Mouse (Mus musculus): ENCODE measurements around the gene Pdxp. TPM values are rescaled to one million over a fixed set of nuclear protein-coding genes. Genes with fewer than 3 reads are reported as not detected.
A peak's percentile ranks its signal among the peaks of the same experiment; 100 is the strongest.

The Pdxp gene
- polyA plus RNA-seq, 1 experiment, result 25.1 TPM

- H3K79me2 ChIP-seq (ENCODE audit: control insufficient read depth, insufficient read depth), result no peaks in the 10 kb centered on the region
- no peak overlapping the region for H3ac ChIP-seq (ENCODE audit: control insufficient read depth, insufficient read length, low read depth)
- no peaks in the 10 kb centered on the region for H3K36me3 ChIP-seq (ENCODE audit: control insufficient read depth, insufficient read depth)
- TF ChIP-seq CTCF (IDR thresholded peaks at IDR 0.05; ENCODE audit: control insufficient read depth, insufficient read depth, insufficient read length), result peak; percentile 89
- TF ChIP-seq MYOD1 (IDR thresholded peaks at IDR 0.05; ENCODE audit: control insufficient read depth, insufficient read length, low read depth), result no peak
- H3K4me3 ChIP-seq (ENCODE audit: insufficient read depth, poor library complexity, severe bottlenecking), result no peak overlapping the region
- H3K79me3 ChIP-seq (ENCODE audit: low read depth), result no peaks in the 10 kb centered on the region
- peaks cover 31% of the 10 kb centered on the region for H3K27me3 ChIP-seq (ENCODE audit: control insufficient read depth, insufficient read depth, insufficient read length)
Measured at GRCm38 (mm10) chr15:78962885-78963284, 49.2 kb downstream of the Pdxp start.

Small RNAs within 50 kb of the gene (microRNA-seq; reads per million reads assigned to microRNA genes)
- gene Mir6955 (ENCODE audit: borderline microRNAs expressed), result 0.24 reads per million

Other genes with a start within 250 kb of the Pdxp start
- gene Elfn2, start 195.1 kb upstream of the Pdxp start, polyA plus RNA-seq (2012; fragmentation: generic; extraction: Trizol), result not detected
- not detected for gene Mfng, start 140.4 kb upstream of the Pdxp start, polyA plus RNA-seq (2012; fragmentation: generic; extraction: Trizol)
- 0.73 TPM for gene Card10, start 110.9 kb upstream of the Pdxp start, polyA plus RNA-seq (2012; fragmentation: generic; extraction: Trizol)
- gene Cdc42ep1, start 71.3 kb upstream of the Pdxp start, polyA plus RNA-seq (2012; fragmentation: generic; extraction: Trizol), result 55.2 TPM
- gene Lgals2, start 58.4 kb upstream of the Pdxp start, polyA plus RNA-seq (2012; fragmentation: generic; extraction: Trizol), result 1.3 TPM
- 71.2 TPM for gene Gga1, start 36.7 kb upstream of the Pdxp start, polyA plus RNA-seq (2012; fragmentation: generic; extraction: Trizol)
- gene Gm49510, start 14.3 kb upstream of the Pdxp start, polyA plus RNA-seq (2012; fragmentation: generic; extraction: Trizol), result 0.07 TPM
- 23.4 TPM for gene Sh3bp1, start 14.2 kb upstream of the Pdxp start, polyA plus RNA-seq (2012; fragmentation: generic; extraction: Trizol)
- gene Lgals1, start 12.8 kb downstream of the Pdxp start, polyA plus RNA-seq (2012; fragmentation: generic; extraction: Trizol), result 18,755 TPM
- 108 TPM for gene Nol12, start 21.0 kb downstream of the Pdxp start, polyA plus RNA-seq (2012; fragmentation: generic; extraction: Trizol)
- 35.7 TPM for gene Triobp, start 33.8 kb downstream of the Pdxp start, polyA plus RNA-seq (2012; fragmentation: generic; extraction: Trizol)
- gene H1f0, start 114.5 kb downstream of the Pdxp start, polyA plus RNA-seq (2012; fragmentation: generic; extraction: Trizol), result 111 TPM
- gene Galr3, start 128.0 kb downstream of the Pdxp start, polyA plus RNA-seq (2012; fragmentation: generic; extraction: Trizol), result not detected
- gene Ankrd54, start 149.0 kb downstream of the Pdxp start, polyA plus RNA-seq (2012; fragmentation: generic; extraction: Trizol), result 45.6 TPM
- gene Eif3l, start 161.3 kb downstream of the Pdxp start, polyA plus RNA-seq (2012; fragmentation: generic; extraction: Trizol), result 369 TPM
- 12.7 TPM for gene Micall1, start 195.0 kb downstream of the Pdxp start, polyA plus RNA-seq (2012; fragmentation: generic; extraction: Trizol)
- gene Polr2f, start 227.1 kb downstream of the Pdxp start, polyA plus RNA-seq (2012; fragmentation: generic; extraction: Trizol), result 436 TPM
- gene 1700088E04Rik, start 227.3 kb downstream of the Pdxp start, polyA plus RNA-seq (2012; fragmentation: generic; extraction: Trizol), result 5.6 TPM